Mouse (Mus musculus) mesoderm, embryonic 11.5 days (tissue): ENCODE data around the gene Tceanc2.
"Not testable (repeated sequence)": the region's sequence is repeated elsewhere in the genome, so short reads cannot be mapped to it uniquely, and the experiment has no call there.

Experiments used
- DNase-seq: peaks from one replicate; pipeline ENCODE4 v3.0.0-alpha.2; 2012; ENCODE audit warnings: low read depth, low spot score

Gene Tceanc2

GRCm38 (mm10) chr4:107126891-107127524 is 51.9 kb downstream of the Tceanc2 start:
- peak; percentile 72 for DNase-seq

- no peak for DNase-seq
Observed at GRCm38 (mm10) chr4:107126389-107126788, 52.5 kb downstream of the Tceanc2 start.

- no peak for DNase-seq
Observed at GRCm38 (mm10) chr4:107125101-107125500, 53.8 kb downstream of the Tceanc2 start.

- no peak for DNase-seq
Observed at GRCm38 (mm10) chr4:107124376-107124775, 54.5 kb downstream of the Tceanc2 start.

- peak; percentile 74 for DNase-seq
Observed at GRCm38 (mm10) chr4:107121165-107121943, 57.6 kb downstream of the Tceanc2 start.

- no peak for DNase-seq
Observed at GRCm38 (mm10) chr4:107120676-107121075, 58.2 kb downstream of the Tceanc2 start.

- no peak for DNase-seq
Observed at GRCm38 (mm10) chr4:107119056-107119455, 59.9 kb downstream of the Tceanc2 start.

- DNase-seq: no peak
Observed at GRCm38 (mm10) chr4:107117741-107118385, 61.1 kb downstream of the Tceanc2 start.

- DNase-seq: no peak
Observed at GRCm38 (mm10) chr4:107114278-107114677, 64.6 kb downstream of the Tceanc2 start.

GRCm38 (mm10) chr4:107109181-107109580 is 69.7 kb downstream of the Tceanc2 start:
- DNase-seq: not testable (repeated sequence)

- peak; percentile 80 for DNase-seq
Observed at GRCm38 (mm10) chr4:107108291-107108731, 70.6 kb downstream of the Tceanc2 start.

- DNase-seq: no peak
Observed at GRCm38 (mm10) chr4:107106777-107107176, 72.1 kb downstream of the Tceanc2 start.

- no peak for DNase-seq
Observed at GRCm38 (mm10) chr4:107102220-107102619, 76.7 kb downstream of the Tceanc2 start.

GRCm38 (mm10) chr4:107098791-107099525 is 80.0 kb downstream of the Tceanc2 start:
- DNase-seq: no peak

GRCm38 (mm10) chr4:107098375-107098774 is 80.5 kb downstream of the Tceanc2 start:
- no peak for DNase-seq

- no peak for DNase-seq
Observed at GRCm38 (mm10) chr4:107097871-107098270, 81.0 kb downstream of the Tceanc2 start.

GRCm38 (mm10) chr4:107096841-107097373 is 82.0 kb downstream of the Tceanc2 start, which contains the start of gene Cdcp2:
TSS of gene Cdcp2 (plus strand) at chr4:107096891.
- DNase-seq: no peak

GRCm38 (mm10) chr4:107096043-107096442 is 82.9 kb downstream of the Tceanc2 start:
- peak; percentile 37 for DNase-seq

GRCm38 (mm10) chr4:107094484-107095187 is 84.3 kb downstream of the Tceanc2 start:
- DNase-seq: no peak

- no peak for DNase-seq
Observed at GRCm38 (mm10) chr4:107091696-107092095, 87.2 kb downstream of the Tceanc2 start.

GRCm38 (mm10) chr4:107084858-107085257 is 94.1 kb downstream of the Tceanc2 start:
- peak; percentile 83 for DNase-seq
